Mouse (Mus musculus) liver, postnatal 0 days (tissue): ENCODE data around the gene Baz2a. TPM values are rescaled to one million over a fixed set of nuclear protein-coding genes. Genes with fewer than 3 reads are reported as not detected.
"Not testable (repeated sequence)": the region's sequence is repeated elsewhere in the genome, so short reads cannot be mapped to it uniquely, and the experiment has no call there.

Experiments
- ATAC-seq: fragments of 200-750 bp; cut with Nextera tagmentation; 2 replicates; pipeline ENCODE4 v1.8.0; 2017; ENCODE audit warnings: mild to moderate bottlenecking, moderate library complexity
- DNase-seq: peaks from one replicate; pipeline ENCODE4 v3.0.0-alpha.2; 2016
- H3K27ac ChIP-seq: fragments of 300-500 bp; sonication (generic); 2 replicates; pipeline ENCODE4 v1.5.1; 2014; ENCODE audit warnings: antibody characterized with exemption, moderate library complexity, mild to moderate bottlenecking, low read depth
- H3K27me3 ChIP-seq: fragments of 300-500 bp; sonication (generic); 2 replicates; pipeline ENCODE4 v1.6.1; 2014; ENCODE audit warnings: low read length, control low read depth, mixed read lengths; ENCODE audit not compliant: insufficient read depth
- H3K36me3 ChIP-seq: fragments of 300-500 bp; sonication (generic); replicated peaks from 2 replicates; pipeline ENCODE4 v1.6.1; 2014; ENCODE audit warnings: mild to moderate bottlenecking, control low read depth, low read length, moderate library complexity, mixed read lengths; ENCODE audit not compliant: insufficient read depth
- H3K4me1 ChIP-seq: fragments of 300-500 bp; sonication (generic); 2 replicates; pipeline ENCODE4 v1.6.1; 2014; ENCODE audit warnings: antibody characterized with exemption, mild to moderate bottlenecking, control low read depth; ENCODE audit not compliant: insufficient read depth
- H3K4me2 ChIP-seq: fragments of 300-500 bp; sonication (generic); 2 replicates; pipeline ENCODE4 v1.6.1; 2014; ENCODE audit warnings: low read depth, mild to moderate bottlenecking, low read length, moderate library complexity, mixed read lengths
- H3K4me3 ChIP-seq: fragments of 300-500 bp; sonication (generic); 2 replicates; pipeline ENCODE4 v1.5.1; 2014; ENCODE audit warnings: low read depth, low read length
- H3K9ac ChIP-seq: fragments of 300-500 bp; sonication (generic); replicated peaks from 2 replicates; pipeline ENCODE4 v1.6.1; 2014; ENCODE audit warnings: mild to moderate bottlenecking, moderate library complexity
- H3K9me3 ChIP-seq: fragments of 300-500 bp; sonication (generic); 2 replicates; pipeline ENCODE4 v1.6.1; 2016; ENCODE audit warnings: mild to moderate bottlenecking, control low read depth, low read length, mixed read lengths
- CTCF ChIP-seq: sonication (generic); IDR thresholded peaks from 2 replicates; pipeline ENCODE4 v1.5.1; 2016; ENCODE audit warnings: antibody characterized with exemption, low read depth
- EP300 ChIP-seq: IDR thresholded peaks from 2 replicates; pipeline ENCODE4 v1.6.1; 2016; ENCODE audit warnings: antibody characterized with exemption, low read depth, mild to moderate bottlenecking
- WGBS: fragments of 180-500 bp; shearing (Covaris S2); extraction: QIAGEN DNeasy Blood & Tissue Kit; methylation state at CpG from one replicate; pipeline ENCODE4 v1.1.7; 2014; ENCODE audit not compliant: insufficient replicate concordance; 5-methylcytosine and 5-hydroxymethylcytosine counted together
- polyA plus RNA-seq: library from polyadenylated mRNA; unstranded; fragments of >200 nt; fragmentation: Nextera tagmentation; extraction: Ambion mirVana; gene quantifications from 2 replicates; pipeline ENCODE4 v1.2.1, GENCODE M21; 2015

Baz2a gene
- polyA plus RNA-seq, 1 experiment from 2014 or later: 5.4 TPM

- H3K4me3 ChIP-seq: no peak overlapping the region
- no peak for TF ChIP-seq EP300
- no peak for TF ChIP-seq CTCF
- ATAC-seq: no peak
- 89% methylated on average over 14 of the region's 14 CpGs for WGBS
- peaks cover 10% of the 10 kb centered on the region for H3K4me1 ChIP-seq
- H3K4me2 ChIP-seq: no peak overlapping the region
- H3K9me3 ChIP-seq: no peaks in the 10 kb centered on the region
- H3K9ac ChIP-seq: no peak overlapping the region
- no peaks in the 10 kb centered on the region for H3K36me3 ChIP-seq
- DNase-seq: no peak
- no peaks in the 10 kb centered on the region for H3K27me3 ChIP-seq
- no peak overlapping the region for H3K27ac ChIP-seq
Observed at GRCm38 (mm10) chr10:128150941-128151340, 59.6 kb downstream of the Baz2a start.

- Histone ChIP-seq H3K27me3 (no peaks in the 10 kb centered on the region), H3K9ac (no peak overlapping the region), H3K4me1 (peaks cover 10% of the 10 kb centered on the region), H3K4me2 (no peak overlapping the region), H3K36me3 (no peaks in the 10 kb centered on the region), H3K27ac (no peak overlapping the region), H3K9me3 (no peaks in the 10 kb centered on the region), H3K4me3 (no peak overlapping the region)
- no peak for ATAC-seq
- no peak for DNase-seq
- no peak for TF ChIP-seq CTCF
- no peak for TF ChIP-seq EP300
- 59% methylated on average over 3 of the region's 3 CpGs for WGBS
Observed at GRCm38 (mm10) chr10:128153978-128154377, 62.6 kb downstream of the Baz2a start.

- 71% methylated on average over 2 of the region's 3 CpGs for WGBS
- not testable (repeated sequence) for H3K9ac ChIP-seq, H3K4me2 ChIP-seq, H3K4me3 ChIP-seq, H3K4me1 ChIP-seq, H3K36me3 ChIP-seq, H3K27me3 ChIP-seq, H3K9me3 ChIP-seq, ATAC-seq, H3K27ac ChIP-seq, DNase-seq
Observed at GRCm38 (mm10) chr10:128165726-128166125, 74.3 kb downstream of the Baz2a start.

- Histone ChIP-seq H3K27ac (no peak overlapping the region), H3K4me2 (no peak overlapping the region), H3K36me3 (no peaks in the 10 kb centered on the region), H3K9ac (no peak overlapping the region), H3K9me3 (no peaks in the 10 kb centered on the region), H3K4me3 (no peak overlapping the region), H3K4me1 (peaks cover 4% of the 10 kb centered on the region; the same call in 1 of the 2 replicates), H3K27me3 (no peaks in the 10 kb centered on the region)
- ATAC-seq: no peak
- TF ChIP-seq CTCF: no peak
- DNase-seq: no peak
- 52% methylated on average over 6 of the region's 6 CpGs for WGBS
Observed at GRCm38 (mm10) chr10:128167091-128167490, 75.7 kb downstream of the Baz2a start.

GRCm38 (mm10) chr10:128171348-128171747, 80.0 kb downstream of the Baz2a start:
- not testable (repeated sequence) for H3K27ac ChIP-seq, H3K4me3 ChIP-seq, H3K9me3 ChIP-seq, H3K9ac ChIP-seq, H3K27me3 ChIP-seq, H3K36me3 ChIP-seq, ATAC-seq, H3K4me2 ChIP-seq, DNase-seq
- WGBS: 88% methylated on average over 10 of the region's 10 CpGs
- H3K4me1 ChIP-seq: peaks cover 11% of the 10 kb centered on the region; the same call in 1 of the 2 replicates

- no peak for DNase-seq
- H3K9me3 ChIP-seq: no peaks in the 10 kb centered on the region
- peaks cover 8% of the 10 kb centered on the region; the same call in 1 of the 2 replicates for H3K4me1 ChIP-seq
- H3K4me3 ChIP-seq: peak overlapping the region; percentile 71
- H3K27me3 ChIP-seq: no peaks in the 10 kb centered on the region
- peak overlapping the region; percentile 76 for H3K9ac ChIP-seq
- H3K36me3 ChIP-seq: no peaks in the 10 kb centered on the region
- ATAC-seq: no peak
- TF ChIP-seq EP300 (no peak), CTCF (no peak)
- peak overlapping the region; percentile 75; the same call in 1 of the 2 replicates for H3K27ac ChIP-seq
- peak overlapping the region; percentile 92 for H3K4me2 ChIP-seq
- 18% methylated on average over 3 of the region's 3 CpGs for WGBS
Observed at GRCm38 (mm10) chr10:128175302-128175701, 83.9 kb downstream of the Baz2a start.
